Mouse (Mus musculus) bone marrow macrophage, adult 2 months (primary cell): ENCODE results near the gene Pramef6.
"Not testable (repeated sequence)": the region's sequence is repeated elsewhere in the genome, so short reads cannot be mapped to it uniquely, and the experiment has no call there.

Source experiments
- CTCF ChIP-seq: IDR thresholded peaks from 2 replicates; pipeline ENCODE4 v1.5.1; 2012; ENCODE audit warnings: low read depth, mild to moderate bottlenecking, low read length, moderate library complexity
- POLR2A ChIP-seq: IDR thresholded peaks from 2 replicates; pipeline ENCODE4 v1.6.1; 2012; ENCODE audit warnings: mild to moderate bottlenecking, low read depth, low read length, borderline replicate concordance

- not testable (repeated sequence) for TF ChIP-seq POLR2A, CTCF
Observed at GRCm38 (mm10) chr4:143894406-143894805, 5.8 kb downstream of the Pramef6 start.
